Mouse (Mus musculus) left cerebral cortex, adult 9 months (tissue): Measurements from ENCODE around the gene Gm14322.
"Not testable (repeated sequence)": the region's sequence is repeated elsewhere in the genome, so short reads cannot be mapped to it uniquely, and the experiment has no call there.

ENCODE experiments used
- DNase-seq, 2 experiments: peaks; one replicate each; pipeline ENCODE4 v3.0.0; 2022; ENCODE audit warnings: low spot score in 2 of 2

Gene Gm14322

DNA sequence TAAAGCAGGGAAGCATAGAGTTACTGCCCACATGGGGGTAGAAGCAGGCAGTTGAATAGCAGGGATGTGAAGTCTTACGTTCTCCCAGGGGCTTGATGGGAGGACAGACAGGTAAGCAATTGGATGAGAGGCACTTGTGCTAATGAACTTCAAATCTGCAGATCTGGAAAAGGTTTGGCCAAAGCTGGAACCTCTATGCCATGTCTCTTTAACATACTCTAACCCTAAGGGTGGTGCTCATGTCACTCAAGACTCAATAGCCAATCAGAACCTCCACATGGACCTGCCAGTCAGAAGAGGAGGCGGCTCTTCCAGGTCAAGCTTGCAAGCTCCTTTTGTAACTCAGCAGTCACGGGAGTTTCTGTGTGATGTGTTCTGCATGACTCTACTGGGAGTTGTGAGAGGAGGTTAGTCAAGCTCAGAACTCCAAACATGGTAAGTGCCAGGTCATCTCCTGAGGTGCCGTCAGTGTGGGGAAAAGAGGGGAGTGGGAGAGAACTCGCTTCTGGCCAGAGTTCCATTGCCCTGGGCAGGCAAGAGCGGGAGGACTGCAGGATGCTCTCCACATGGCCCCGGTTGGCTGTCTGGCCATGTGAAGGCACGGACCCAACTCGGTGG lies at the start of gene Gm14322:
Gene Gm14322, plus strand, starts transcription at position 348 of the 618 bp plus-strand sequence.
- DNase-seq: peak; percentile 42 to 77

- not testable (repeated sequence) for DNase-seq
Observed at GRCm38 (mm10) chr2:177741487-177741886, 17.6 kb upstream of the Gm14322 start.

DNA sequence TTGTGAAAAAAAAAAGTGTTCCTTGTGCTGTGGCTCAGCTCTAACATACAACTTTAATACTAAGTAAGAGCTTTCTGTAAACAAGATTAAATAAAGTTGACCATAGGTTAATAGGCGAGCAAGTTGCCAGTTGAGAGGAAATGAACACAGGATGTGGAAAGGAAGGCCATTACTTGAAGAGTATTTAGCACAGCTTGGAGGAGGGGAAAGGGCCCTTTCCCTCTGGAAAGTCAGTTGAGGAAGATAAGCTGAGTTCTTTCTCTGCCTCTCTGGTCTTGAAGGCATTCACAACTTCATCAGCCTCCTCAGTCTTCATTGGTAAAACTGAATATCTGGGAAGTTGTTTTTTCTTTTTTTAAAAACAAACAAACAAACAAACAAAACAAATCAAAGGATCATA lies 28.3 kb downstream of the Gm14322 start:
- DNase-seq: not testable (repeated sequence)

GRCm38 (mm10) chr2:177806170-177806569 lies 47.1 kb downstream of the Gm14322 start:
- DNase-seq: not testable (repeated sequence)
